Mouse (Mus musculus) cortical plate, adult 2 months (tissue): ENCODE data around the gene Oxld1. TPM values are rescaled to one million over a fixed set of nuclear protein-coding genes. Genes with fewer than 3 reads are reported as not detected.
"Not testable (repeated sequence)": the region's sequence is repeated elsewhere in the genome, so short reads cannot be mapped to it uniquely, and the experiment has no call there.

Experiments
- H3K27ac ChIP-seq: fragments of 200-500 bp; 2 replicates; pipeline ENCODE4 v1.5.1; 2012; ENCODE audit warnings: low read length, control low read depth, inconsistent platforms; ENCODE audit not compliant: insufficient read depth
- H3K4me1 ChIP-seq: fragments of 200-500 bp; 2 replicates; pipeline ENCODE4 v1.6.1; 2011; ENCODE audit warnings: low read length; ENCODE audit not compliant: control insufficient read depth, insufficient read depth
- H3K4me3 ChIP-seq: fragments of 200-500 bp; 2 replicates; pipeline ENCODE4 v1.5.1; 2011; ENCODE audit warnings: mild to moderate bottlenecking, low read length, control low read depth; ENCODE audit not compliant: insufficient read depth
- CTCF ChIP-seq: fragments of 200-500 bp; IDR thresholded peaks from 2 replicates; pipeline ENCODE4 v1.5.1; 2011; ENCODE audit warnings: mild to moderate bottlenecking, control low read depth, low read length; ENCODE audit not compliant: insufficient read depth; ENCODE audit errors: extremely low read depth
- POLR2A ChIP-seq: fragments of 200-500 bp; IDR thresholded peaks from 2 replicates; pipeline ENCODE4 v1.6.1; 2011; ENCODE audit warnings: mild to moderate bottlenecking, low read length, control low read depth; ENCODE audit not compliant: insufficient read depth; ENCODE audit errors: extremely low read depth
- polyA plus RNA-seq: library from polyadenylated mRNA; depleted of rRNA; stranded (reverse); fragments of >200 nt; gene quantifications from 2 replicates; pipeline ENCODE4 v1.2.3, GENCODE M21; 2012; rRNA removed

Gene Oxld1
- polyA plus RNA-seq, 1 experiment: 15.0 TPM

DNA sequence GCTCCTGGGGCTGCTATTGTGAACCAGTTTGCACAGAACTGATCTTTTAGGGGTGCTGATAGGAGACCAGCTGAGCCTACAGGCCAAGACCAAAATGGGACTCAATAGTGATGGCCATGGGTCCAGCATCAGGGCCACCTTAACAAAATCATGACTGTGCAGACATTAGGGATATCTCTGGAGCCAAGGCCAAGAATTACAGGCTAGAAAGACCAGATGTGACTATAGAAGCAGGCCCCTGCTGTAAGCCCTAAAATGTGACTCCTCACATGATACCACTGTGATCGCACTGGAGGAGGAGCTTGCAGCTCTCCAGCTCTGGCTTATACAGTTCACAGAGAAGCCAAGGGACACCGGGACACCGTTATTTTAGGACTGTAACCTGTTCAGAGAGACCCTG lies 15.5 kb downstream of the Oxld1 start, which contains the start of gene Tspan10:
Tspan10 (plus strand) TSS at position 301 of the 400 bp plus-strand sequence.
- Histone ChIP-seq H3K4me3 (no peak within 1 kb of the TSS), H3K4me1 (no peaks in the 10 kb centered on the region), H3K27ac (no peak within 1 kb of the TSS)
- no peak for TF ChIP-seq POLR2A
- no peak for TF ChIP-seq CTCF

DNA sequence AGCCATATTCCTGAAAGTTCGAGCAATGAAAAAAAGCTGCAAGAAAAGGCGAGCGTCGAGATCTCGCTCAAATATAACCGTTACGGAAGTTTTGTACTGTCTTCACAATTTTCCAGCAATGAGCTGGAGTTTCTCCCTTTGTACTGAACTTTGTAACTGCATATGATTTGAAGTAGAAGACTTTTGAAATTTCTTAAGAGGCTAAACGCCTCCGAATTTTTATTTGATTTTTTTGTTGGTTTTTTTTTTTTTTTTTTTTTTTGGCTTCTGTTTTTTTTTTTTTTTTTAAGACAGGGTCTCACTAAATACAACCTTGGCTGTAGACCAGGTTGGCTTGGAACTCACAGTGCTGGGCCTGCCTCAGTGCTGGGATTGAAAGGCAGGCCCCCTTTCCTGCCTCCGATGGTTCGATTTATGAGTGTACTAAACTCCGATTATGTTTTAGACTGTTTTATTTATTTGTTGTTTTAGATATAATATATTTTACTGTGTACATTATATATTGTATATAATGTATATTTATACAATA lies 19.9 kb downstream of the Oxld1 start:
- TF ChIP-seq CTCF (no peak), POLR2A (no peak)
- Histone ChIP-seq H3K27ac (no peak overlapping the region), H3K4me3 (peak overlapping the region; percentile 92), H3K4me1 (peaks cover 7% of the 10 kb centered on the region)

DNA sequence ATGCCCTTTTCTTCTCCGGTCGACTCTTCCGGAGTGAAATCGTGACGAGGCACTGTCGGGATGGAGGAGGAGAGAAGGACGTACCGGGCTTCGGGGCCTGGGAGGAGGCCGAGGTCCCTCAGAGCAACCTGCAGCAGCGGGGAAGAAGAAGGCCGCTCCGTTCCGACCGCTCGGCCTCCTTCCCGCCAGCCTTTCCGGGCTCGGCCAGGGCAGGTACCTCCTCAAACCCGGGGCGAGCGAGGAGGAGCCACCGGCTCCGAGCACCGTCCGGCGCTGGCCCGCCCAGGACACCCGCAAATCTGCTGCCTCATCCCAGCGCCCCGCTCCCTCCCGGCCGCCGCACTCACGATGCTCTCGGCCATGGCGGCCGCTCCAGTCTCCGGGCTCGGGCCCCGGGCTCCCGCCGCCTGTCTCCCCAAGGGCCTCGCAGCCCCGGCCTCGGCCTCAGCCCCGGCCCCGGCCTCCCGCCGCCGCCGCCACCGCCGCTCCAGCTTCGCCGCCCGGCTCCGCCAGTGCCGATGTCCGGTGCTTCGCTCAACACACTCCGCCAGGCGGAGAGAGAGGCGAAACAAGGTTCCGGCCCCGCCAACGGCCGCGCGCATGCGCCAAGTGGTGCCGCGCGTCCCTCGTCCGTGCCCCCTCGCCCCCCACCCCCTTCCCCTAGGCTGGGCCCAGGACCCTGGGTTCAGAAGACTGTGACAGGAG lies 20.6 kb downstream of the Oxld1 start, which contains the start of gene Nploc4:
Nploc4 (minus strand) TSS at position 557 of the 705 bp plus-strand sequence.
- Histone ChIP-seq H3K4me3 (peak within 1 kb of the TSS; percentile 92), H3K27ac (peak within 1 kb of the TSS; percentile 73), H3K4me1 (peaks cover 7% of the 10 kb centered on the region)
- no peak for TF ChIP-seq CTCF
- TF ChIP-seq POLR2A: peak; percentile 56; the same call in 1 of the 2 replicates

DNA sequence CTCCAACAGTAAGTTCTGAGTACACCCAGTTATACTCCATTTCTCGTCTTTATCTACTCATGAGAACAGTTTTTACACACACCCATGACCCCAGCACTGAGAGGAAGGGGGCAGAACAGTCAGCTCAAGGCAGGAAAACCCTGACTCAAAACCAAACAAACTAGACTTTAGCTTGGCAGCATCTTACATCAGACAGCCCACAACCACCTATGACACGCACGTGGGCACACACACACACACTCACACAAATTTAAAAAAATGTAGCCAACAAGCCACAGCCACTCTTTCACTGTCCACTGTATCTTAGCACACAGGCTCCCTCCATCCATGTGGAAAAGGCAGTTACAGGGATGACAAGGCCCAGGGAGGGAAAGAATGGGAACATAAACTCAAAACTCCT lies 31.1 kb downstream of the Oxld1 start:
- TF ChIP-seq CTCF: no peak
- no peak for TF ChIP-seq POLR2A
- H3K4me3 ChIP-seq: no peak overlapping the region
- H3K4me1 ChIP-seq: no peaks in the 10 kb centered on the region
- H3K27ac ChIP-seq: no peak overlapping the region

DNA sequence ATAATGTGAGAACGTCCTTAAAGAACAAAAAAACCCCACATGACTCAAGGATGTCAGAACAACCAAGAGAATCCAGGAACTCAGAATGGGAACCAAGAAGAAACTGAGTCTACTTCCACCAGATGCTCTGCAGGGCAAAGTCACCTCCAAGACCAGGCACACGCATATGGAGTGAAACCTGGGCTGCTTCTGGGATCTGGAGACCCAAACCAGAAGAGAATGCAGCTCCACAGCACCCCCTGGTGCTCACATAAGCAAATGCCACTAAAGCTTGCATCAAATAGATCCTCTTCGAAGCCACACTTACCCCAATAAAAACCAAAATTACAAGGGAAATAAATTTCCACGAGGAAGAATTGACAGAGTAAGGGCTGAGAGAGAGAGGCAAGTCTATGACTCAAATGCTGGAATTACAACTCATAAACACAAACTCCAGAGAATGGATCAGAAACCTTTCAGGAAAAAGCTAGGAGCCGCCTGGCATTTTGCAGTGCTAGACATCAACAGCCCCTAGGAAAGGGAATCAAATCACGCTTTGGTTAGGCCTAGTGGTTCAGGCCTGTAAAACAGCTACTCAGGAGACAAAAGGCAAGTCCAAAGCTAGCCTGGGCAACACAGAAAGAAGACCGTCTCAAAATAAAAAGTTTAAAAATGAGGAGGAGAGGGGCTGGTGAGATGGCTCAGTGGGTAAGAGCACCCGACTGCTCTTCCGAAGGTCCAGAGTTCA lies 34.1 kb downstream of the Oxld1 start:
- TF ChIP-seq CTCF (peak; percentile 66), POLR2A (no peak)
- H3K27ac ChIP-seq: no peak overlapping the region

DNA sequence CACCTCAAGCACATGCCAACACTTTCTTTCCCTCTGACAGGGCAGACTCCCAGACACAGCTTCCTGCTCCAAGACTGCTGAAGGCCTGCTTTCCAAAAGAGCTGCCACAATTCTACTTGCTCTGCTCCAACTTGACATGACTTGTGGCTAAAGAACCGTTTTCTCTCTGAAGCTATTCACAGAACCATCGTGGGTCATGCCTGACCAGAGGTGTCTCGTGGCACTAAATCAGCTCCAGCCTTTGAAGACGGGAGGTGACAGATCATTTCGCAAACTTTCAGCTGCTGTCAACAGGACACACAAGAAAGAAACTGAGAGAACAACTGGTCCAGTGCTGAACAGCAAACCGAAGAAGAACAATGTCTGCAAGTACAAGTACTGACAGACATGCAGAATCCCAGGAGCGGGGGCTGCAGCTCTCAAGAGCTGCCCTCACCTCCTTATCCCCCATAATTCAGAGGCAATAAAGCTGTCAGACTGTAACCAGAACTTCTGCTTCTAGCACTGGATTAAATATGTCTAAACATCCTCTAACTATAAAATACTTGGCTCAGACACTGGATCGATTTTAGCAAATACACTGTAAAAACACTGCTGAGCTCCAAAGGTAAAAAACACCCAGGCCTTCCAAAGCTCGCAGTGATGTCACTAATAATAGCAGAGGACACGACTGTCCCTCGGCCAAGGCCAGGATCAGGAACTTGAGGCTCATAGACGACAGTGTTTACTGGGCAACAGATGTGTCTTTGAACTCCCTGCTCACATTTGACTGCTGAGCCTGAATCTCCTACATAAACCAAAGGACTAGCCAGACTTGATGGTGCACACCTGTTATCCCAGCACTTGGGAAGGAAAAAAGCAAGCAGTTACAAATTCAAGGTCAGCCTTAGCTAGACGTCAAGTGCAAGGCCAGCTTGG lies 35.0 kb downstream of the Oxld1 start:
- Histone ChIP-seq H3K27ac (no peak overlapping the region), H3K4me3 (no peak overlapping the region), H3K4me1 (no peaks in the 10 kb centered on the region)
- no peak for TF ChIP-seq CTCF
- no peak for TF ChIP-seq POLR2A

More for the DNA sequence above, 34.1 kb downstream of the Oxld1 start:
- Histone ChIP-seq H3K4me1 (no peaks in the 10 kb centered on the region), H3K4me3 (no peak overlapping the region)

DNA sequence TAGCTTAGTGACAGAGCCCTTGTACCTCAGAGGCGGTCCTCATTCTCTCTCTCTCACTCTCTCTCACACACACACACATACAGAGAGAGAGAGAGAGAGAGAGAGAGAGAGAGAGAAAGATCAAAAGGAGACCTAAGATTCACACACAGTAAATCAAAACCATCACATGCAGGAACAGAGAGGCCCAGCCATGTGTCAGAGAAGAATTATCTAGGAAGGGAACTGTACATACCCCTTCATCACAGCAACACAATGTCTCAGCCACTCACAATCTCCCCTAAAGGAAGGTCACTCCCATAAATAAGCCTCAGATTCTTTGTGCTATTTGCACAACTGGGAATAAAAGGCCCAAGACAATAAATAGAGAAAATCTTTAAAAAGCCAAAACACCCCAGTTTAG lies 39.3 kb downstream of the Oxld1 start:
- Histone ChIP-seq H3K27ac (no peak overlapping the region), H3K4me1 (no peaks in the 10 kb centered on the region), H3K4me3 (no peak overlapping the region)
- no peak for TF ChIP-seq POLR2A
- TF ChIP-seq CTCF: no peak

DNA sequence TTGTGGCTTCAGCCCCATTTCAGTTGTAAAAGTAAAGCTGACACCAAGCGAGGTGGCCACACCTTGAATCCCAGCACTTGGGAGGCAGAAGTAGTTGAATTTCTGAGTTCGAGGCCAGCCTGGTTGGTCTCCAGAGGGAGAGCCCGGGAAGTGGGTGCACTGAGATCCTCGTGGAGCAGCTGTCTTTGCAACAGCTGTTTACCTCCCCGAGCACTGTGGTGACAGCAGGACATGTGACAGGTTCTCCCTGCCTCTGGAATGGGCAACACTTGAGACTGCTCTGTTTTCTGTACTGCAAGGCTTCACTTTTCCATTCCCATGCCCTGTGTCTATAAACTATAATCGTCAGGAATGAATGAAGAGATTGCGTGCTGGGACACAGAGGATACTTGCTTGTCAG lies 40.0 kb downstream of the Oxld1 start:
- H3K27ac ChIP-seq: no peak overlapping the region

DNA sequence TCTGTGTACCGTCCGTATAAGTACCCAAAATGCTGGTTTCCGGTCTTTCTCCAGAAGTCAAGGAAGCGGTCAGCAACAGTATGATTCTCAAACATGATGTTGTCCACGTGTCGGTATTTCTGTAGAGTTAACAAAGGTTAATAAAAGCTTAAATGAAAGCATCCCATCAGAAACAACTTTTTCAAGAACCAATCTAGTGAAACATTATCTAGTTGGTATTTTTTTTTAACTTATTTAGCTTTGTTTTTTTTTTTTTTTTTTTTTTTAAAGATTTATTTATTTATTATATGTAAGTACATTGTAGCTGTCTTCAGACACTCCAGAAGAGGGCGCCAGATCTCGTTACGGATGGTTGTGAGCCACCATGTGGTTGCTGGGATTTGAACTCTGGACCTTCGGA lies 44.2 kb downstream of the Oxld1 start:
- not testable (repeated sequence) for H3K27ac ChIP-seq, H3K4me1 ChIP-seq, H3K4me3 ChIP-seq

More for the DNA sequence above, 40.0 kb downstream of the Oxld1 start:
- TF ChIP-seq CTCF (no peak), POLR2A (no peak)
- Histone ChIP-seq H3K4me1 (no peaks in the 10 kb centered on the region), H3K4me3 (no peak overlapping the region)

Other genes with a start within 250 kb of the Oxld1 start
- 10.1 and 10.2 TPM in 2 replicates for gene Bahcc1, start 225.1 kb downstream of the Oxld1 start, polyA plus RNA-seq
- gene Actg1, start 109.5 kb downstream of the Oxld1 start, polyA plus RNA-seq: 1,064 and 1,106 TPM in 2 replicates
- 0.28 and 0.67 TPM in 2 replicates for gene Fscn2, start 96.5 kb downstream of the Oxld1 start, polyA plus RNA-seq
- gene Faap100, start 79.3 kb downstream of the Oxld1 start, polyA plus RNA-seq: 22.8 and 23.9 TPM in 2 replicates
- 62.0 and 62.7 TPM in 2 replicates for gene Nploc4, start 20.4 kb downstream of the Oxld1 start, polyA plus RNA-seq
- gene Tspan10, start 15.4 kb downstream of the Oxld1 start, polyA plus RNA-seq: 0.15 TPM in 1 of 2 replicates, not detected in the other
- gene Pde6g, start 4.6 kb downstream of the Oxld1 start, polyA plus RNA-seq: 0.59 and 0.81 TPM in 2 replicates
- gene Ccdc137, start within 50 bp of the Oxld1 start, polyA plus RNA-seq: 27.6 and 28.5 TPM in 2 replicates
- gene Arl16, start 9.5 kb upstream of the Oxld1 start, polyA plus RNA-seq: 46.0 and 46.2 TPM in 2 replicates
- 96.3 and 96.6 TPM in 2 replicates for gene Mrpl12, start 26.5 kb upstream of the Oxld1 start, polyA plus RNA-seq
- 29.0 and 30.0 TPM in 2 replicates for gene Slc25a10, start 33.8 kb upstream of the Oxld1 start, polyA plus RNA-seq
- 0.13 TPM in 2 replicates for gene Gcgr, start 72.6 kb upstream of the Oxld1 start, polyA plus RNA-seq
- 158 and 160 TPM in 2 replicates for gene Mcrip1, start 91.7 kb upstream of the Oxld1 start, polyA plus RNA-seq
- gene Ppp1r27, start 93.1 kb upstream of the Oxld1 start, polyA plus RNA-seq: not detected in 2 replicates
- 88.9 and 91.2 TPM in 2 replicates for gene P4hb, start 115.2 kb upstream of the Oxld1 start, polyA plus RNA-seq
- gene Arhgdia, start 123.6 kb upstream of the Oxld1 start, polyA plus RNA-seq: 416 and 442 TPM in 2 replicates
- 42.1 and 46.9 TPM in 2 replicates for gene Alyref, start 140.3 kb upstream of the Oxld1 start, polyA plus RNA-seq
- 148 and 161 TPM in 2 replicates for gene Anapc11, start 140.4 kb upstream of the Oxld1 start, polyA plus RNA-seq
- 0.58 and 1.1 TPM in 2 replicates for gene Npb, start 150.4 kb upstream of the Oxld1 start, polyA plus RNA-seq
- gene Pcyt2, start 159.9 kb upstream of the Oxld1 start, polyA plus RNA-seq: 281 and 289 TPM in 2 replicates
- 98.2 and 105 TPM in 2 replicates for gene Sirt7, start 167.2 kb upstream of the Oxld1 start, polyA plus RNA-seq
- gene Mafg, start 175.5 kb upstream of the Oxld1 start, polyA plus RNA-seq: 83.7 and 83.9 TPM in 2 replicates
- 2.2 and 3.6 TPM in 2 replicates for gene Pycr1, start 185.7 kb upstream of the Oxld1 start, polyA plus RNA-seq
- 3.4 and 3.6 TPM in 2 replicates for gene Myadml2, start 190.1 kb upstream of the Oxld1 start, polyA plus RNA-seq
- 6.8 and 7.1 TPM in 2 replicates for gene Notum, start 203.1 kb upstream of the Oxld1 start, polyA plus RNA-seq
- gene Aspscr1, start 214.9 kb upstream of the Oxld1 start, polyA plus RNA-seq: 46.2 and 46.8 TPM in 2 replicates